Mouse (Mus musculus): ENCODE measurements around the gene Olfr51.
A peak's percentile ranks its signal among the peaks of the same experiment; 100 is the strongest.
"Not testable (repeated sequence)": the region's sequence is repeated elsewhere in the genome, so short reads cannot be mapped to it uniquely, and the experiment has no call there.

Olfr51 gene

DNA sequence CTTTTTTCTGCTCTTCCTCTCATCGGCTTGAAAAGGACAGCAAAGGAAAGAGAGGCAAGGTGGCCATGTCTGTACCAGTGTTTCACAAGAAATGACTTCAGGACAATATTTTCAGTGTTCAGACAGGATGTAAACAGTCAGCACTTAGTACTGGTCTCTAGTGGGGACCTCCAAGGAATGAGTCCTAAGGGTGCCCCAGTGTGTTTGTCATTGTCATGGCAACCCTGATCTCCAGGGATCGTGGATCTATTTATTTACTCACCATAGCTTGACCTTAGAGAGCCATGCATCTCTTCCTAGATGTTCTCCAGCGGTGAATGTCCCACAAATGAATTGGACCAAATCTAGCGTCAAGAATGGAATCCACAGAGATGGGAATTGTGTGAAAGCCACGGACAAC lies at the start of gene Olfr51:
TSS of gene Olfr51 (plus strand) at position 301 of the 400 bp plus-strand sequence.
- no peak for DNase-seq (ENCODE audit: inconsistent ontology term)

- no peak for DNase-seq (ENCODE audit: inconsistent ontology term)
Observed at GRCm38 (mm10) chr11:50953665-50954064, 49.7 kb upstream of the Olfr51 start, which contains the start of gene Prop1. Gene Prop1, minus strand, starts transcription at chr11:50953765.

GRCm38 (mm10) chr11:50964886-50965285 lies 38.5 kb upstream of the Olfr51 start:
- no peak for DNase-seq (ENCODE audit: inconsistent ontology term)

- no peak for DNase-seq (ENCODE audit: inconsistent ontology term)
Observed at GRCm38 (mm10) chr11:50966230-50966629, 37.2 kb upstream of the Olfr51 start, which contains the start of gene Olfr1378. Gene Olfr1378, plus strand, starts transcription at chr11:50966530.

GRCm38 (mm10) chr11:50977216-50977615 lies 26.2 kb upstream of the Olfr51 start:
- no peak for DNase-seq (ENCODE audit: inconsistent ontology term)

GRCm38 (mm10) chr11:50981667-50982066 lies 21.7 kb upstream of the Olfr51 start, which contains the start of gene Olfr1377:
Gene Olfr1377, plus strand, starts transcription at chr11:50981967.
- DNase-seq (ENCODE audit: inconsistent ontology term): no peak

DNA sequence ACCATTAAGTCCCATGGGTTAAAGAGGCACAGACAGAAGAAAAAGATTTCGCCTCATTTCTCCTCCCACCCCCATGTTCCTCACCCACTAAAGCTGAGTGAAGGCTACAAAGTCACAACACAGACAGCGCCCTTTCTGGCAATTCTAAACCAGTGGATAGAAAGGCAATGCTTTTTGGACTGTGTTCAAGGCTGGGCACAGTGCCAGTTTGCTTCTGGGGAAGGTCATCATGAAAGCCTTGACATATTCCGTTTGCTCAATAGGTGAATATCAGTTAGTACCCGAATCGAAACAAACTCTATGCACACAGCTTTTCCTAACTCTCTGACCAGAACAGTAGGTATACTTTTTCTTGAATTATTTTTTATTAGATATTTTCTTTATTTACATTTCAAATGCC lies 8.4 kb downstream of the Olfr51 start:
- no peak for DNase-seq (ENCODE audit: inconsistent ontology term)

- DNase-seq (ENCODE audit: inconsistent ontology term): no peak
Observed at GRCm38 (mm10) chr11:51013936-51014335, 10.5 kb downstream of the Olfr51 start, which contains the start of gene Olfr54. Gene Olfr54, plus strand, starts transcription at chr11:51014236.

- DNase-seq (ENCODE audit: inconsistent ontology term): no peak
Observed at GRCm38 (mm10) chr11:51016341-51016740, 12.9 kb downstream of the Olfr51 start.

GRCm38 (mm10) chr11:51026811-51027210 lies 23.4 kb downstream of the Olfr51 start:
- not testable (repeated sequence) for DNase-seq (ENCODE audit: inconsistent ontology term)

DNA sequence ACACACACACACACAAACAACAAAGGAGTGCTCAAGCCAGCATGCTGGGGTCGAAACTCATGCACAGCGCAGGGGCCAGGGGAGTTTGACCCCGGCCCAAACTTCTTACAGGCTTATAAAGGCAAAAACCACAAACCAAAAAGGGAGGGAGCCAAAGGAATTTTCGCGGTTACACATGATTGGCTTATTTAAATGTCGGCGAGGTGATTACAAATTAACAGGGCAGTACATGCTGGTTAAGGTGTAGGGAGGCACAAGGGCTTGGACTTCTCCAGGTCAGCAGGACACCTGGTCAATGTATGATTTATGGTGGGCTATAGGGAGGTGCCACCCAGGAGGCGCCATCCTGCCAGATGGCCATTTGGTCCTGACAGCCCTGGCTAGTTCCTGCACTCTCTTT lies 26.0 kb downstream of the Olfr51 start:
- DNase-seq (ENCODE audit: inconsistent ontology term): not testable (repeated sequence)

- DNase-seq (ENCODE audit: inconsistent ontology term): no peak
Observed at GRCm38 (mm10) chr11:51030225-51030624, 26.8 kb downstream of the Olfr51 start.

DNA sequence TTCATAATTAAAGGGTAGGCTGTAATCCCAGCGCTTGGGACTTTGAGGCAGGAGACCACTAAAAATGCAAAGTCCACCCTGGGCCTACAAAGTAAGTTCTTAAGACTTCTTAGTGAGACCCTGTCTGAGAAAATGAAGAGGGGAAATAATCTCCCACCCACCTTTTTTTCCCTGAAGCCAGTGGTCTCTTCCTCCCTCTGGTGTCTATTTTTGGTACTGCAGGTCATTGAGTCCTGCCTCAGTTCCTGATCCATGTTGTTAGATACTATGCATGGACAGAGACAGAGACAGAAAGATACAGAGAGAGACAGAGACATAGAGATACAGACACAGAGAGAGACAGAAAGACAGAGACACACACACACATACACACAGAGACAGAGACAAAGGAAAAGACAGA lies 29.5 kb downstream of the Olfr51 start:
- no peak for DNase-seq (ENCODE audit: inconsistent ontology term)

DNA sequence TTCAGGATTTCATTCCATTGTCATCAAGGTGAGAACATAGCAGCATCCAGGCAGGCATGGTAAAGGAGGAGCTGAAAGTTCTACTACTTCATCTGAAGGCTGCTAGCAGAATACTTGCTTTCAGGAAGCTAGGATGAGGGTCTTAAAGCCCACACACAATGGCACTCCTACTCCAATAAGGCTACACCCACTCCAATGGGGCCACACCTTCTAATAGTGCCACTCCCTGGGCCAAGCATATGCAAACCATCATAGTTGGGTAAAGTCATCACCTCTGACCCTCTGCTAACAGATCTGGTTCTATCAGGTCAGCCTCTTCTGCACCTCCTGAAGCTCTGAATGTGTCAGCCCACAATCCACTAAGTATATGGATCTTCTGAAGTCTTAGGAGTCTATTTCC lies 30.7 kb downstream of the Olfr51 start:
- DNase-seq (ENCODE audit: inconsistent ontology term): not testable (repeated sequence)

GRCm38 (mm10) chr11:51035951-51036350 lies 32.6 kb downstream of the Olfr51 start:
- DNase-seq (ENCODE audit: inconsistent ontology term): peak; percentile 17

DNA sequence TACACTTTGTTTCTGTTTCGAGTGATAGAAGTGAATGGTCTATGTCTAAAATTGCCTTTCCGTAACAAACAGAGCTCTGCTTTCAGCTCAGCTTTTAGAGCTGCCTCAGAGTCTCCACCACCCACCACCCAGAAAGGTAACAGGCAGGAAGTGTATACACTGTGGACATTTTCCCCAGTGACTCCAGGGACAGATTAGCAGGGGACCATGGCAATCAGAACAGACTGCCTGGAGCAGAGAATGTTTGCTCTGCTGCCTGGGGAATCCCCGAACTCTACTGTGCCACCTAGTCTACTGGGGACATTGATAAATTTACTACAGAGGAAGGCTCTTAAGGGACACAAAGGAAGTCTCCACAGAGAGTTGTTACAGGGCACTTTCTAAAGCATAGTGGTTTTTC lies 41.4 kb downstream of the Olfr51 start:
- not testable (repeated sequence) for DNase-seq (ENCODE audit: inconsistent ontology term)

DNA sequence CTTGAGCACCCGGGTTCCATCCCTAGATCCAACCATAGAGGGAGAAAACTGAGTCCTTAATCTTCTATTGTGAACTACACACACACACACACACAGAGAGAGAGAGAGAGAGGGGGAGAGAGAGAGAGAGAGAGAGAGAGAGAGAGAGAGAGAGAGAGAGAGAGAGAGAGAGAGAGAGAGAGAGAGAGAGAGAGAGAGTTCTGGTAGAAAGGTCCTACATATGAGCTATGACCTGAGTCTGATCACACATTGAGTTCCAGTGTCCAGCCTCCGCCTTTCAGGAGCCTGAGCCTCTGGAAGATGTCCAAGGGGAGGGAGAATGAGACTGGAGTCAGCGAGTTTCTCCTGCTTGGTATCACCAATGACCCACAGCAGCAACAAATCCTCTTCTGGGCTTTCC lies 44.4 kb downstream of the Olfr51 start, which contains the start of gene Olfr1375:
TSS of gene Olfr1375 (plus strand) at position 301 of the 400 bp plus-strand sequence.
- not testable (repeated sequence) for DNase-seq (ENCODE audit: inconsistent ontology term)

- DNase-seq (ENCODE audit: inconsistent ontology term): no peak
Observed at GRCm38 (mm10) chr11:51051678-51052077, 48.3 kb downstream of the Olfr51 start.

GRCm38 (mm10) chr11:51053230-51053629 lies 49.8 kb downstream of the Olfr51 start:
- no peak for DNase-seq (ENCODE audit: inconsistent ontology term)

GRCm38 (mm10) chr11:51059151-51059571 lies 55.8 kb downstream of the Olfr51 start, which contains the start of gene Zfp354a:
Gene Zfp354a, plus strand, starts transcription at chr11:51059257.
- peak; percentile 90 for DNase-seq (ENCODE audit: inconsistent ontology term)

Measured in Muller cell, postnatal 12 days (primary cell).